Mouse (Mus musculus) bone marrow, adult 2 months (tissue): ENCODE data around the gene Hoxb4. TPM values are rescaled to one million over a fixed set of nuclear protein-coding genes. Genes with fewer than 3 reads are reported as not detected.
A peak's percentile ranks its signal among the peaks of the same experiment; 100 is the strongest.

ENCODE experiments used
- H3K27ac ChIP-seq: fragments of 200-500 bp; 2 replicates; pipeline ENCODE4 v1.5.1; 2012; ENCODE audit warnings: low read depth, mild to moderate bottlenecking, control low read depth, inconsistent platforms, low read length; ENCODE audit not compliant: control insufficient read depth, poor library complexity, insufficient read depth
- H3K4me1 ChIP-seq: fragments of 200-500 bp; 2 replicates; pipeline ENCODE4 v1.6.1; 2011; ENCODE audit warnings: low read length; ENCODE audit not compliant: control insufficient read depth, insufficient read depth
- H3K4me3 ChIP-seq: fragments of 200-500 bp; replicated peaks from 2 replicates; pipeline ENCODE3; 2011; ENCODE audit warnings: mild to moderate bottlenecking, low read depth, low read length, control low read depth; ENCODE audit not compliant: control insufficient read depth
- CTCF ChIP-seq: fragments of 200-500 bp; IDR thresholded peaks from 2 replicates; pipeline ENCODE4 v1.5.1; 2011; ENCODE audit warnings: low read length, control low read depth; ENCODE audit not compliant: control insufficient read depth, insufficient read depth
- POLR2A ChIP-seq: fragments of 200-500 bp; IDR thresholded peaks from 2 replicates; pipeline ENCODE4 v1.6.1; 2011; ENCODE audit warnings: low read depth, mild to moderate bottlenecking, control low read depth, low read length, borderline replicate concordance; ENCODE audit not compliant: control insufficient read depth
- WGBS: fragments of 180-500 bp; shearing (Covaris S2); methylation state at CpG from one replicate; pipeline ENCODE4 v1.1.7; 2018; 5-methylcytosine and 5-hydroxymethylcytosine counted together
- polyA plus RNA-seq: library from polyadenylated mRNA; stranded (reverse); fragments of >200 nt; gene quantifications from 2 replicates; pipeline ENCODE4 v1.2.4, GENCODE M21; 2011; ENCODE audit warnings: low replicate concordance; ENCODE audit not compliant: missing spikeins, insufficient read depth, insufficient read length

Hoxb4 gene
- polyA plus RNA-seq, 1 experiment: 7.6 TPM

GRCm38 (mm10) chr11:96316696-96317607 lies 1.1 kb upstream of the Hoxb4 start:
- TF ChIP-seq CTCF (no peak), POLR2A (no peak)
- whole genome bisulfite sequencing: 72% methylated on average over 18 of the region's 18 CpGs
- Histone ChIP-seq H3K4me3 (no peak overlapping the region), H3K4me1 (peaks cover 1% of the 10 kb centered on the region; the same call in 1 of the 2 replicates), H3K27ac (no peak overlapping the region)

- peaks cover 1% of the 10 kb centered on the region; the same call in 1 of the 2 replicates for H3K4me1 ChIP-seq
- H3K27ac ChIP-seq: peak overlapping the region; percentile 54
- TF ChIP-seq CTCF: no peak
- TF ChIP-seq POLR2A: no peak
- peak overlapping the region; percentile 81 for H3K4me3 ChIP-seq
- under 1% methylated on average over 28 of the region's 45 CpGs for WGBS
Measured at GRCm38 (mm10) chr11:96318368-96319070, 452 bp downstream of the Hoxb4 start.

GRCm38 (mm10) chr11:96319071-96319902 lies 1.2 kb downstream of the Hoxb4 start:
- H3K27ac ChIP-seq: peak overlapping the region; percentile 41; the same call in 1 of the 2 replicates
- H3K4me3 ChIP-seq: peak overlapping the region; percentile 81
- under 1% methylated on average over 34 of the region's 34 CpGs for WGBS
- peaks cover 1% of the 10 kb centered on the region; the same call in 1 of the 2 replicates for H3K4me1 ChIP-seq
- no peak for TF ChIP-seq CTCF
- TF ChIP-seq POLR2A: no peak

GRCm38 (mm10) chr11:96319910-96320309 lies 1.8 kb downstream of the Hoxb4 start:
- Histone ChIP-seq H3K27ac (no peak overlapping the region), H3K4me3 (peak overlapping the region; percentile 39), H3K4me1 (peaks cover 1% of the 10 kb centered on the region; the same call in 1 of the 2 replicates)
- WGBS: 7% methylated on average over 29 of the region's 29 CpGs
- TF ChIP-seq POLR2A: no peak

- Histone ChIP-seq H3K27ac (no peak overlapping the region), H3K4me3 (no peak overlapping the region), H3K4me1 (peaks cover 1% of the 10 kb centered on the region; the same call in 1 of the 2 replicates)
- no peak for TF ChIP-seq POLR2A
- WGBS: 87% methylated on average over 17 of the region's 17 CpGs
Measured at GRCm38 (mm10) chr11:96320688-96321087, 2.6 kb downstream of the Hoxb4 start.

GRCm38 (mm10) chr11:96321846-96322245 lies 3.8 kb downstream of the Hoxb4 start:
- no peak overlapping the region for H3K27ac ChIP-seq
- peaks cover 1% of the 10 kb centered on the region; the same call in 1 of the 2 replicates for H3K4me1 ChIP-seq
- no peak overlapping the region for H3K4me3 ChIP-seq
- WGBS: 77% methylated on average over 5 of the region's 5 CpGs
- TF ChIP-seq POLR2A (no peak), CTCF (no peak)

- TF ChIP-seq POLR2A (no peak), CTCF (no peak)
- 82% methylated on average over 6 of the region's 6 CpGs for WGBS
- Histone ChIP-seq H3K27ac (no peak overlapping the region), H3K4me3 (no peak overlapping the region), H3K4me1 (peaks cover 1% of the 10 kb centered on the region; the same call in 1 of the 2 replicates)
Measured at GRCm38 (mm10) chr11:96322738-96323137, 4.7 kb downstream of the Hoxb4 start.

- WGBS: 88% methylated on average over 10 of the region's 10 CpGs
- no peak within 1 kb of the TSS for H3K27ac ChIP-seq
- TF ChIP-seq POLR2A (no peak), CTCF (no peak)
- H3K4me3 ChIP-seq: no peak within 1 kb of the TSS
- H3K4me1 ChIP-seq: no peaks in the 10 kb centered on the region
Measured at GRCm38 (mm10) chr11:96323154-96323553, 5.1 kb downstream of the Hoxb4 start, which contains the start of gene Hoxb3. Gene Hoxb3 (plus strand): TSS chr11:96323326.
